Mouse (Mus musculus): ENCODE results near the gene Olfr1336.
"Not testable (repeated sequence)": the region's sequence is repeated elsewhere in the genome, so short reads cannot be mapped to it uniquely, and the experiment has no call there.

The Olfr1336 gene

DNA sequence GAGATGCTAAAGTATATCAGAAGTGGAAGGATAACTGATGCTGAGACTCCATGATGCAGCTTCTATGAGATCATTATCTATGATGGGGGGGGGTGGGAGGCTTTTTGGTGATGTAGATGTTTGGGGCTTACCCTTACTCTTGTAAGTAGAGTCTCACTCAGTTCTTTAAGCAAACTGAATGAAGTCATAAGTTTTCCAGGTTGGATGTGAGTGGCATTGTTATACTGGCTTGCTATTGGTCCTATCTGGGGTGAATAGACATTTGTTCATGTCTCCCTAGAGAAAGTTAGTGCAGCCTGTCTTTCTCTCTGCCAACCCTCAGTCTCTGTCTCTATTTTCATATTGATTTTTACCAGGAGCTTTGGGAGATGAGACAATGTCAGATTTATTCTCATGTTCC is at the start of gene Olfr1336:
TSS of gene Olfr1336 (plus strand) at position 301 of the 400 bp plus-strand sequence.
- no peak for DNase-seq (ENCODE audit: low read depth)

DNA sequence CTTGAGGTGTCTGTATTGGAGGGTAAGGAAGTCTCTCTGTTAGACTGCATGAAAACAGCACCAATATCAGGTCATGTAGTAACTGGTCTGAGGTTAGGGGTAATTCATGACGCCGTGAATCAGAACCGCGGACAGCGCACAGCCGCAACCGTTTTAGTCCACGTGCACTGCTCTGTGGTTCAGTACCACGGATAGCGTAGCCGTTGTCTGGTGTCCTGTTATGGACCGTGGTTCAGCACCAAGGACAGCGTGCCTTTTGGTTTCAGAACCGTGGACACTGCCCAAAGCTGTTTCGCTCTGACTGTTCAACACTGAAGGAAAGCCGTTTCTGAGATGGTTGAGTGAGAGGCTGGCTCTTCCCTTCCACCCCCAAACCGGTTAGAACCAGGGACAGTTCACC is 45.9 kb upstream of the Olfr1336 start, which contains the start of gene Gm20715:
TSS of gene Gm20715 (plus strand) at position 235 of the 400 bp plus-strand sequence.
- DNase-seq (ENCODE audit: low read depth) = peak; percentile 99

DNA sequence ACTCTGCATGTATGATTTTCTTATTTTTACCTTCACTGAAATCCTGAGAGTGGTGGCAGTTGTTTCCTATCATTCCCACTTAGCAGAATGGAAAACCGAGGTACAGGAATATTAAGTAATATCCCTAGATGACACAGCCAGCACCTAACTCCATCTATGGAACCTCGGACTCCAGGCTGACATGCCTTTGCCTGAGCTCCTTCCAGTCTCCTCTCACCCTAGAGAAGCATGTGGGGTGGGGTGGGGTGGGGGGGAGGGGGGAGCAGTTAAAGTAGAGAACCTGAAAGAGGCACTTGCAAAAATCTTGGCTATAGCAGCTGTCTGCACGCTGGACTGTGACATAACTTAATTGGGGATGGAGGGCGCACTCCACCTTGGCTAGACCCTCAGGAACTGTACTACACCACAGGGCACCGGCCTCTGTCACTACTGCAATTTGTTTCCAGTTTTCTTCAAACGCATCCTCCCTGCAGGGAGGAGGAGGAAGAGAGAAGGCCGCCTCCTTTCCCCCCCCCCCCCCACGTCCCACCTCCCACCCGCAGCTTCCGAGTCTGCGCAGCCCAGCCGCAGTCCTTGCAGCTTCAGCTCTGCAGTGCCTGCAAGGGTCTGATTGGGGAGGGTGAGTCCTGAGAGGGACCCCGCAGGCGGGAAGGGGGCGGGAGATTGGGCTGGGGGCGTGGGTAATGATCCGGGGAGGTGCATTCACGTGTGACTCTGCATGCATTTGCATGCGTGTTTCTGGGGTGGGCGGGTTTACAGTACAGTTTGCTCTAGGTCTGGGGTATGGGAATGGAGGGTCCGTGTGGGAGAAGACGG is 41.1 kb upstream of the Olfr1336 start:
- no peak for DNase-seq (ENCODE audit: low read depth)

DNA sequence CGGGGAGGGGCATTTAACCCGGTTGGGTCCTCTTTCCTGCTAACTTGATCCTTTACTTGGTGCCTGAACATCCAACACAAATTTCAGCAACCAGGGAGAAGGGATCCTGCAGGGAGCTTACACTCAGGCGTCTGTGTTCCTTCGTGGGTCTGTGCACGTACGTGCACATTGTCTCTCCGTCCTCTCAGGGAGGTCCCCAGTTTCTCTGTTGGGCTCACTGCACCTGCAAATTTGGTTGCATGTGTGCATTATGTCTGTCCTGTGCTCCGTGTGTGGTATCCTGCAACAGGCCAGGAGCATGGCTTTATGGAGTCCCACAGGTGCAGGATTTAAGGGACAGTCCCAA is 40.6 kb upstream of the Olfr1336 start:
- no peak for DNase-seq (ENCODE audit: low read depth)

GRCm38 (mm10) chr7:6419894-6420293 is 36.1 kb upstream of the Olfr1336 start:
- no peak for DNase-seq (ENCODE audit: low read depth)

DNA sequence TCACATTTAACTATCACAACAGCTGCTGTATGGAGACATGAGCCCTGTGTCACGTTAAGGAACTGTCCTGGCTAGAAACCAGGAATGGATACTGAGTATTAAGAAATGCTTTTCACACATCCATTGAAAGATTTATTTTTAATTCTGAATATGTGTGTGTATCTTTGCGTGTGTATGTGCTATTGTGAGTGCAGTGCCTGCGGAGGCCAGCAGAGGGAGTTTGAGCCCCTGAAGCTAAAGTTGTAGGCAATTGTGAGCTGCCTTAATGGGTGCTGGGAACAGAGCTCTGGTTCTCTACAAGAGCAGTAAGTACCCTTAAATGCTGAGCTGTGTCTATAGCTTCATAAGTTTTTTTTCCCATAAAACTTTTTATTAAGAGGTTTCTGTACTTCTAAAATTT is 26.6 kb upstream of the Olfr1336 start:
- no peak for DNase-seq (ENCODE audit: low read depth)

DNA sequence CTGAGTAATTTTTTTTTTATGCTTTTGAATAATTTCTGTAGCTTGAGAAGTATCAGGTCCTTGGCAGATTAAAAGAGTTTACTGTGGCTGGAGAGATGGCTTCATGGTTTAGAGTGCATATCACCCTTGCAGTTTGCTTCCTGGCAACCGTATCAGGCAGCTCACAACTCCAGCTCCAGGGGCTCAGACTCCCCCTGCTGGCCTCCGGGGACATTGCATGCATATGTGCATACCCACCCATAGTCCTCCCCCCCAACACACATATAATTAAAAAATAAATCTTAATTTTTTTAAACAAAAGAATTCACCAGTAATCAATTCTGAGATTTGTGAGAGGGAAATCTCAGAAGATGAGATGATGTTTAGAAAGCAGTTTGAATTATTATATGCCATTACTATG is 25.6 kb upstream of the Olfr1336 start:
- peak; percentile 44 for DNase-seq (ENCODE audit: low read depth)

GRCm38 (mm10) chr7:6438388-6438787 is 17.6 kb upstream of the Olfr1336 start, which contains the start of gene Olfr1344:
Olfr1344 (plus strand) TSS chr7:6438688.
- no peak for DNase-seq (ENCODE audit: low read depth)

DNA sequence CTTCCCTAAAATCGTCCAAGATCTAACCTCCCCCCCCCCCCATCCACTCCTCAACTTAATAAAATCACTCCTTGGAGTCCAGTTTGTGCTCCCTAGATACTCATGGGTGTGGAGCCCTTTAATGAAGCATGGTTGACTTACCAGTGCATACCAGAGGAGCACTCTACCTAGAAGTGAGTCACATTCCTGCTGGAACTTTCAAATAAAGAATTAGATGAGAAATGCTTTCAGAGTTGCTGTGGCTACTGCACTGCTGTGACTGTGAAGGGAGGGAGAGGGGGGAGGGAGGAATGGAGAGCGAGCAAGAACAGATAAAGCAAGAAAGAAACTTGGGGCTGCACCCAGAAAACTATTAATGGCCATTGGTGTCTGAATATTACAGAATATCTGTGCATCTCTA is 14.8 kb upstream of the Olfr1336 start:
- no peak for DNase-seq (ENCODE audit: low read depth)

DNA sequence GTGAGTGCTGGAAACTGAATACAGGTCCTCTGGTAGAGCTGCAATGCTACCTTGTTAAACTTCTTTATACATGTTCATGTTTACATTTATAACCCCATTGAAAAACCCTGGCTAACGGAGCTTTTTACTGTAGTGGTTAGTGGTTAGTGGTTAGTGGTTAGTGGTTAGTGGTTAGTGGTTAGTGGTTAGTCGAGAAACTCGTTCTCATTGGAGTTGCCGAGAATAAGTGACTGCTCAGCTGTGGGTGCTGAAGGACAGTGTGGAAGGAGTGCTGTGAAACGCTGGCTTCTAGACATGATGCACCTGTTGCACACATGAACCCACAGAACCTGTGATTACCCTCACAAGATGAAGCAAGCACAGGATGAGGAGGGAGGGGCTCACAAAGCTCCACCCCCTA is 8.2 kb upstream of the Olfr1336 start:
- DNase-seq (ENCODE audit: low read depth) = no peak

- DNase-seq (ENCODE audit: low read depth) = peak; percentile 22
Measured at GRCm38 (mm10) chr7:6456399-6456798, 431 bp downstream of the Olfr1336 start.

DNA sequence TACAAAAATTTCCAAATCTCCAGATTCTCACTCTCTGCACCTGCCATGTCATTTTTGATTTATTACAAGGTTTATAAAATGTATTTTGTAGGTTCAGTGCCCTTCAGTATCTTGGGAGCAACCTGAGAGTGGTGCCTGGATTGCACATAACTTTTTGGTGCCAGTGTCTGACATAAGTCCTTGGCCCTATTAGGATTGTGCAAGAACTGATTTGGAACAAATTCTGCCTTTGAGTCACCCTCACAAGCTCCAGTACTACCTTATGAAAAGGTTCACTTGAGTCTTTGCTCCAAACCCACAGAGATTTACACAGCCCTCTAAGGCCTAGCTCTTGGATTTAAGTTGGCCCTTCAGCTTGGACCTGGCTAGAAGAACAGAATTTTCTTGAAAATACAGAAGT is 11.0 kb downstream of the Olfr1336 start, which contains the start of gene Olfr1346:
TSS of gene Olfr1346 (plus strand) at position 151 of the 400 bp plus-strand sequence.
- no peak for DNase-seq (ENCODE audit: low read depth)

- not testable (repeated sequence) for DNase-seq (ENCODE audit: low read depth)
Measured at GRCm38 (mm10) chr7:6477633-6478032, 21.7 kb downstream of the Olfr1336 start.

DNA sequence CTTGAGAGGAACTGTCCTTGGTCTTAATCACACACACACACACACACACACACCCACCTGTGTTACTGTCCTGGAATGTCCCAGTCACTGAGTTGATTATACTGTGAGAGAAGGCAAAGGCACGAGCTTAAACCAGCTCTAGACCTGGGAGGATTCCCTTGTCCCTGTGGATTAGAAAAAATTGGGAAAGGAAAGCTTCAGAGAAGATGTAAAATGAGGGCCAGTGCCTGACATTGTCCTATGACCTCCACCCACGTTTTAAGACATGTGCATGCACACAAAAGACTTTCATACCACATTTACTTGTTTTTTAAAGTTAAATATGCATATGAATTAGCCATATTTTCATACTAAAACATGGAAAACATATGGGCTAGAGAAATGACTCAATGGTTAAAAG is 30.9 kb downstream of the Olfr1336 start, which contains the start of gene Olfr5:
TSS of gene Olfr5 (minus strand) at position 101 of the 400 bp plus-strand sequence.
- no peak for DNase-seq (ENCODE audit: low read depth)

GRCm38 (mm10) chr7:6499655-6500054 is 43.7 kb downstream of the Olfr1336 start, which contains the start of gene Olfr1347:
Olfr1347 (minus strand) TSS chr7:6499755.
- DNase-seq (ENCODE audit: low read depth) = no peak

DNA sequence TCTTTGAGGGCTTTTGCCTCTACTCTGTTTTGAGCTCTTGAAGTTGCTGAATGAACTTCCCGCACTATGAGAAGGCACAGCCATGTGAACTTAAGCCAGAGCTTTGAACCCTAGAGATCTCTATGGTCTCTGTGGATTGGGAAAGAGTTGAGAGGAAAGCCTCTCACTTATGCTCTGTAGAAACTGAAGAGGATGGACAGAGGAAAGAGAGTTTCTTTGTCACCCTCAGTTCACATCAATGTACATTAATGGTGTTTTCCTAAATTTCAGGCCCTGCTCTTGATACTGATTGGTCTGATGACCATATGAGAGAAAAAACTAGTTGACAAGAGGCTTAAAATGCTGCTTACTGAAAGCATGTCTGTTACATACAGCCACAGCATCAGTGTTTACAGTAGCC is 52.7 kb downstream of the Olfr1336 start, which contains the start of gene Olfr1348:
TSS of gene Olfr1348 (minus strand) at position 101 of the 400 bp plus-strand sequence.
- no peak for DNase-seq (ENCODE audit: low read depth)

Data from NIH3T3 (cell line).